Mouse (Mus musculus) brain, embryonic 14.5 days (tissue): Measurements from ENCODE around the gene Cisd1.

ENCODE experiments used
- CTCF ChIP-seq: fragments of 200-500 bp; IDR thresholded peaks from 2 replicates; pipeline ENCODE4 v1.5.1; 2012; ENCODE audit warnings: inconsistent platforms, mild to moderate bottlenecking, moderate library complexity, borderline replicate concordance; ENCODE audit not compliant: insufficient read depth, insufficient read length; ENCODE audit errors: extremely low read depth
- POLR2A ChIP-seq: fragments of 200-500 bp; IDR thresholded peaks from 2 replicates; pipeline ENCODE4 v1.6.1; 2012; ENCODE audit warnings: mild to moderate bottlenecking, inconsistent platforms, borderline replicate concordance; ENCODE audit not compliant: poor library complexity, insufficient read depth, insufficient read length, severe bottlenecking; ENCODE audit errors: extremely low read depth

GRCm38 (mm10) chr10:71339463-71339862 lies 5.3 kb downstream of the Cisd1 start:
- no peak for TF ChIP-seq POLR2A
- TF ChIP-seq CTCF: no peak
